Mouse (Mus musculus): Measurements from ENCODE around the gene Arhgap24. TPM values are rescaled to one million over a fixed set of nuclear protein-coding genes. Genes with fewer than 3 reads are reported as not detected.

The Arhgap24 gene
- 30.9 and 51.1 TPM in 2 replicates for polyA plus RNA-seq (2014; fragmentation: Nextera tagmentation; extraction: Ambion mirVana)

GRCm38 (mm10) chr5:102481215-102482211 lies at the start of gene Arhgap24:
TSS of gene Arhgap24 (plus strand) at chr5:102481391.
- under 1% methylated on average over 44 of the region's 44 CpGs for WGBS
- peak; percentile 93 for ATAC-seq (ENCODE audit: low FRiP score, low TSS enrichment)
- Histone ChIP-seq H3K9ac (ENCODE audit: low read depth, low read length) (peak within 1 kb of the TSS; percentile 65), H3K27me3 (ENCODE audit: control insufficient read depth, insufficient read depth, low read length) (no peaks in the 10 kb centered on the region), H3K4me3 (ENCODE audit: low read length) (peak within 1 kb of the TSS; percentile 61), H3K4me2 (replicated peaks; ENCODE audit: low read depth, low read length) (peak within 1 kb of the TSS; percentile 95), H3K27ac (ENCODE audit: low read depth, low read length) (peak within 1 kb of the TSS; percentile 73; the same call in 1 of the 2 replicates), H3K9me3 (ENCODE audit: control insufficient read depth, low read length) (no peaks in the 10 kb centered on the region), H3K4me1 (ENCODE audit: control insufficient read depth, insufficient read depth, low read length) (0 out of 2 replicates have a peak, but pooled peaks cover 3% of the 10 kb centered on the region), H3K36me3 (ENCODE audit: control insufficient read depth, insufficient read depth, low read length) (no peaks in the 10 kb centered on the region)

- 23% methylated on average over 4 of the region's 4 CpGs for WGBS
- no peak overlapping the region for H3K9ac ChIP-seq (ENCODE audit: low read depth, low read length)
- H3K27me3 ChIP-seq (ENCODE audit: control insufficient read depth, insufficient read depth, low read length): no peaks in the 10 kb centered on the region
- no peaks in the 10 kb centered on the region for H3K9me3 ChIP-seq (ENCODE audit: control insufficient read depth, low read length)
- no peak for ATAC-seq (ENCODE audit: low FRiP score, low TSS enrichment)
- H3K27ac ChIP-seq (ENCODE audit: low read depth, low read length): no peak overlapping the region
- no peak overlapping the region for H3K4me3 ChIP-seq (ENCODE audit: low read length)
- H3K4me1 ChIP-seq (ENCODE audit: control insufficient read depth, insufficient read depth, low read length): 0 out of 2 replicates have a peak, but pooled peaks cover 3% of the 10 kb centered on the region
- H3K36me3 ChIP-seq (ENCODE audit: control insufficient read depth, insufficient read depth, low read length): no peaks in the 10 kb centered on the region
- no peak overlapping the region for H3K4me2 ChIP-seq (replicated peaks; ENCODE audit: low read depth, low read length)
Measured at GRCm38 (mm10) chr5:102434182-102434581, 47.0 kb upstream of the Arhgap24 start.

- H3K27ac ChIP-seq (ENCODE audit: low read depth, low read length): no peak overlapping the region
- H3K4me2 ChIP-seq (replicated peaks; ENCODE audit: low read depth, low read length): no peak overlapping the region
- no peak overlapping the region for H3K9ac ChIP-seq (ENCODE audit: low read depth, low read length)
- ATAC-seq (ENCODE audit: low FRiP score, low TSS enrichment): no peak
- no peaks in the 10 kb centered on the region for H3K9me3 ChIP-seq (ENCODE audit: control insufficient read depth, low read length)
- 23% methylated on average over 8 of the region's 8 CpGs for WGBS
- no peak overlapping the region for H3K4me3 ChIP-seq (ENCODE audit: low read length)
- H3K27me3 ChIP-seq (ENCODE audit: control insufficient read depth, insufficient read depth, low read length): no peaks in the 10 kb centered on the region
- no peaks in the 10 kb centered on the region for H3K36me3 ChIP-seq (ENCODE audit: control insufficient read depth, insufficient read depth, low read length)
- 0 out of 2 replicates have a peak, but pooled peaks cover 3% of the 10 kb centered on the region for H3K4me1 ChIP-seq (ENCODE audit: control insufficient read depth, insufficient read depth, low read length)
Measured at GRCm38 (mm10) chr5:102436581-102436980, 44.6 kb upstream of the Arhgap24 start.

GRCm38 (mm10) chr5:102439119-102439877 lies 41.9 kb upstream of the Arhgap24 start:
- Histone ChIP-seq H3K4me2 (replicated peaks; ENCODE audit: low read depth, low read length) (no peak overlapping the region), H3K9me3 (ENCODE audit: control insufficient read depth, low read length) (no peaks in the 10 kb centered on the region)

GRCm38 (mm10) chr5:102447436-102447835 lies 33.8 kb upstream of the Arhgap24 start:
- ATAC-seq (ENCODE audit: low FRiP score, low TSS enrichment): no peak
- Histone ChIP-seq H3K36me3 (ENCODE audit: control insufficient read depth, insufficient read depth, low read length) (no peaks in the 10 kb centered on the region), H3K4me3 (ENCODE audit: low read length) (no peak overlapping the region), H3K27ac (ENCODE audit: low read depth, low read length) (no peak overlapping the region), H3K4me1 (ENCODE audit: control insufficient read depth, insufficient read depth, low read length) (no peaks in the 10 kb centered on the region), H3K27me3 (ENCODE audit: control insufficient read depth, insufficient read depth, low read length) (no peaks in the 10 kb centered on the region), H3K9ac (ENCODE audit: low read depth, low read length) (no peak overlapping the region), H3K9me3 (ENCODE audit: control insufficient read depth, low read length) (no peaks in the 10 kb centered on the region), H3K4me2 (replicated peaks; ENCODE audit: low read depth, low read length) (no peak overlapping the region)
- 96% methylated on average over 9 of the region's 9 CpGs for WGBS

More at GRCm38 (mm10) chr5:102439119-102439877, 41.9 kb upstream of the Arhgap24 start:
- no peak for ATAC-seq (ENCODE audit: low FRiP score, low TSS enrichment)
- Histone ChIP-seq H3K9ac (ENCODE audit: low read depth, low read length) (no peak overlapping the region), H3K36me3 (ENCODE audit: control insufficient read depth, insufficient read depth, low read length) (no peaks in the 10 kb centered on the region), H3K4me1 (ENCODE audit: control insufficient read depth, insufficient read depth, low read length) (0 out of 2 replicates have a peak, but pooled peaks cover 2% of the 10 kb centered on the region), H3K27ac (ENCODE audit: low read depth, low read length) (no peak overlapping the region), H3K4me3 (ENCODE audit: low read length) (no peak overlapping the region), H3K27me3 (ENCODE audit: control insufficient read depth, insufficient read depth, low read length) (no peaks in the 10 kb centered on the region)
- WGBS: 81% methylated on average over 9 of the region's 9 CpGs

GRCm38 (mm10) chr5:102450897-102451296 lies 30.3 kb upstream of the Arhgap24 start:
- Histone ChIP-seq H3K4me2 (replicated peaks; ENCODE audit: low read depth, low read length) (no peak overlapping the region), H3K36me3 (ENCODE audit: control insufficient read depth, insufficient read depth, low read length) (no peaks in the 10 kb centered on the region), H3K27me3 (ENCODE audit: control insufficient read depth, insufficient read depth, low read length) (no peaks in the 10 kb centered on the region), H3K27ac (ENCODE audit: low read depth, low read length) (no peak overlapping the region), H3K4me3 (ENCODE audit: low read length) (no peak overlapping the region), H3K9me3 (ENCODE audit: control insufficient read depth, low read length) (no peaks in the 10 kb centered on the region), H3K4me1 (ENCODE audit: control insufficient read depth, insufficient read depth, low read length) (no peaks in the 10 kb centered on the region), H3K9ac (ENCODE audit: low read depth, low read length) (no peak overlapping the region)
- no peak for ATAC-seq (ENCODE audit: low FRiP score, low TSS enrichment)
- 96% methylated on average over 2 of the region's 2 CpGs for WGBS

GRCm38 (mm10) chr5:102452079-102452797 lies 29.0 kb upstream of the Arhgap24 start:
- Histone ChIP-seq H3K27me3 (ENCODE audit: control insufficient read depth, insufficient read depth, low read length) (no peaks in the 10 kb centered on the region), H3K4me3 (ENCODE audit: low read length) (no peak overlapping the region), H3K9ac (ENCODE audit: low read depth, low read length) (no peak overlapping the region), H3K4me2 (replicated peaks; ENCODE audit: low read depth, low read length) (no peak overlapping the region), H3K27ac (ENCODE audit: low read depth, low read length) (no peak overlapping the region), H3K36me3 (ENCODE audit: control insufficient read depth, insufficient read depth, low read length) (no peaks in the 10 kb centered on the region), H3K9me3 (ENCODE audit: control insufficient read depth, low read length) (no peaks in the 10 kb centered on the region), H3K4me1 (ENCODE audit: control insufficient read depth, insufficient read depth, low read length) (no peaks in the 10 kb centered on the region)
- WGBS: 87% methylated on average over 7 of the region's 7 CpGs
- ATAC-seq (ENCODE audit: low FRiP score, low TSS enrichment): no peak

GRCm38 (mm10) chr5:102453324-102453723 lies 27.9 kb upstream of the Arhgap24 start:
- ATAC-seq (ENCODE audit: low FRiP score, low TSS enrichment): no peak
- H3K4me2 ChIP-seq (replicated peaks; ENCODE audit: low read depth, low read length): no peak overlapping the region
- no peaks in the 10 kb centered on the region for H3K9me3 ChIP-seq (ENCODE audit: control insufficient read depth, low read length)
- WGBS: 96% methylated on average over 2 of the region's 2 CpGs
- no peak overlapping the region for H3K27ac ChIP-seq (ENCODE audit: low read depth, low read length)
- H3K27me3 ChIP-seq (ENCODE audit: control insufficient read depth, insufficient read depth, low read length): no peaks in the 10 kb centered on the region
- no peaks in the 10 kb centered on the region for H3K36me3 ChIP-seq (ENCODE audit: control insufficient read depth, insufficient read depth, low read length)
- H3K9ac ChIP-seq (ENCODE audit: low read depth, low read length): no peak overlapping the region
- no peaks in the 10 kb centered on the region for H3K4me1 ChIP-seq (ENCODE audit: control insufficient read depth, insufficient read depth, low read length)
- no peak overlapping the region for H3K4me3 ChIP-seq (ENCODE audit: low read length)
